Mouse (Mus musculus): ENCODE results near the gene Cnrip1.

DNA sequence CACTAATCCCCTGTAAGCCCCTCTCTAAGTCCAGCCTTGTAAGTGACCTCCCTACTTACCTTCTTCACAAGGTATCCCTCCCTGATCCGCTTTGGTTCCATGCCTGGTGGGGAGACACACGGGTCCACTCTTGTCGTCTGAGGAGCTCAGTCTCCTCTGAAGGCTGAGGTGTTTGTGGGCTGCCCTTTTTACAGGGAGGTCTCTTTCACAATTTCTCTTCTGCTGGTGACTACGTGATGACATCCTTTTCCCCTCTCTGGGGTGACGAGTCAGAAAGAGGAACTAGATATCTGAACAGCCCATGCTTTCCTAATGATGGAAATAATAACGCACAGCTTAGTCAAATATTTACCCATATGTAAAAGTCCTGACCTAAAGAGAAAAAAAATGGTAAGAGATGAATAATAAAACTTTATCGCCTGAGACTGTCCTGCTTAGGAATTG, 42.9 kb upstream of the Cnrip1 start:
- TF ChIP-seq POLR2A (IDR thresholded peaks at IDR 0.05; ENCODE audit: low read depth, low read length) = no peak
- no peak for TF ChIP-seq CTCF (conservative IDR thresholded peaks at IDR 0.05; ENCODE audit: insufficient read depth, insufficient read length, low read depth, low read length)

All from kidney, adult 2 months (tissue).